Mouse (Mus musculus): ENCODE data around the gene Rab36. TPM values are rescaled to one million over a fixed set of nuclear protein-coding genes. Genes with fewer than 3 reads are reported as not detected.

The Rab36 gene
- polyA plus RNA-seq, 1 experiment from 2014 or later = 6.9 TPM

DNA sequence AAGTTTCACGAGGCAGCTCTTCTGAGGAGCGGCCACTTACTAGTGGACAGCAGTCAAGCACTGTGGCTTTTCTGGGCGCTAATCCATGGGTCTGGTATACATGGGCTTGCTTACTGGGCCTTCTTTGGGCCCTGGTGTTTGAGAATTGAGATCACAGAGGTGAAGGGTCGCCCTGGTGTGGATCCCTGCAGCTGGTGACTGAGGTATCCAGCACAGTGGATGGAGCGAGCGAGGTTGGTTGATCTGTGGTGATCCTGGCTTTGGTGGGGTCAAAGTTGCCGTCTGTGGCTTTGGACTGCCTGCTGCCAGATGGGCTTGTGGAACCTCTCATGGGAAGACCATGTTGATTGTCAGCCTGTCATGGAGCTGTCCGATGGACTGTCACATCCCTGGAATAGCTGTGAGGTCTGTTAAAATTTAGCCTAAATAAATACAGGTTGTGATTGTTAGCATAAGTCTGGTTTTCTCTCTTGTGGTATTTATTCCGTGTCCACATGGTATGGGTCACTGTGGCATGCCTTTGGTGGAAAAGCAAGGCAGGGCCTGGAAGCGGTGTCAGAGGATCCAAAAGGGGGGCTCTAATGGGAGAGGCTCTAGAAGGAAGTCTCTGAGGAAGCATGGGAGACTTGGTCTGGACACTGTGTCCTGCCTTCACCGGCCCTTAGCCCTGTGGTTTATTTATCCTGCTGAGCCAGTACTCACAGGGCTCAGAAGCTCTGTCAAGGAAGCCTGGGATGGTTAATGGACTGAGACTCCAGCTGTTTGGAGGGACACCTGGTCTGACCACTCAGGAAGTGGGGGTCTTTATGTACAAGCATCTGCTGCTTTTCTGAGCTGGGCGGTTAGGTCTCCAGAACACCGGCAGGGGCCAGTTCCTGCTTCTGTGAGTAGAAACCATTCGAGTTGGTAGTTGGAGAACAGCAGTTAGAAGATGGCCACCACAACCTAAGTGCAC, 41.6 kb downstream of the Rab36 start:
- no peak for ATAC-seq (ENCODE audit: insufficient read depth, low FRiP score, low read depth)

DNA sequence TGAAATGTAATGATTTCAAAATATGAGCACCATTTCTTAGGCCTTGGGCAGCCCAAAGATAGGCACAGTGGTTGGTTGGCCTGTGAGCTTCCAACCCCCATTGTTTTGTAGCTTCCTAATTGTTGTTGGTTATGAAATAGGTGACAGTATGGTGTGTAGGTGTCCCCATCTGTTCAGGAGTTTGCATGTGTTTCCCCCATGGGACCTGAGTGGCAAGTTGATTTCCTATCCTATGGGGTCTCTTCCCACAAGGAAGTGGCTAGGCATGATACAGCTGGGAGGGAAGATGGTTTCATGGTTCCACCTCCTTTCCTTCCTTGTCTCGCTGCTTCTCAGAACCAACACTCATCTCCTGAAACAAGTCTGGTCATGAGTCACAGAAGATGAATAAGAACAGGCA, 48.5 kb downstream of the Rab36 start:
- no peak overlapping the region for H3K27ac ChIP-seq
- ATAC-seq (ENCODE audit: insufficient read depth, low FRiP score, low read depth) = no peak
- no peak overlapping the region for H3K9ac ChIP-seq
- H3K4me2 ChIP-seq = no peak overlapping the region
- no peak overlapping the region for H3K4me3 ChIP-seq (replicated peaks)
- H3K36me3 ChIP-seq = no peaks in the 10 kb centered on the region
- no peaks in the 10 kb centered on the region for H3K9me3 ChIP-seq
- WGBS = 72% methylated on average over 1 of the region's 1 CpGs
- H3K4me1 ChIP-seq = no peaks in the 10 kb centered on the region
- no peaks in the 10 kb centered on the region for H3K27me3 ChIP-seq (replicated peaks)

More for the DNA sequence above, 41.6 kb downstream of the Rab36 start:
- Histone ChIP-seq H3K27ac (no peak overlapping the region), H3K4me3 (replicated peaks) (no peak overlapping the region), H3K27me3 (replicated peaks) (no peaks in the 10 kb centered on the region), H3K4me2 (no peak overlapping the region), H3K9ac (no peak overlapping the region), H3K4me1 (no peaks in the 10 kb centered on the region), H3K9me3 (no peaks in the 10 kb centered on the region), H3K36me3 (no peaks in the 10 kb centered on the region)
- 60% methylated on average over 14 of the region's 14 CpGs for WGBS

DNA sequence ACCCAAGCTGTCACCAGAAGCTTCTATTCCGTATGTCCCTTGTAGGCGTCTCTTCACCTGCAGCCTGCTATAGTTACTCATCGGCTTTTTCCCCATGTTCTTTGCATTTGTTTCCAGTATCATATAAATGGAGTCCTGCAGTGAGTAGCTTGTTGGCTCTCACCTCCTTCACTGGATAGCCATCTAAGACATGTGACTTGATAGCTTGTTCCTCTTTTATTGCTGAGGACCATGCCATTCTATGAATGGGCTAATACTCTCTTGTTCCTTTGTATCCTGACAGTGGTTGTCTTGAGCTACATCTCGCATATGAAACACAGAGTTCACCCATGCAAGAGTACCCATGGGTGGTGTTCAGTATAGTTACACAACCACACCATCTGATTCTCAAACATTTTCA, 51.6 kb downstream of the Rab36 start:
- no peaks in the 10 kb centered on the region for H3K27me3 ChIP-seq (replicated peaks)
- no peak overlapping the region for H3K9ac ChIP-seq
- H3K36me3 ChIP-seq = no peaks in the 10 kb centered on the region
- H3K27ac ChIP-seq = no peak overlapping the region
- no peak for ATAC-seq (ENCODE audit: insufficient read depth, low FRiP score, low read depth)
- no peak overlapping the region for H3K4me2 ChIP-seq
- H3K4me3 ChIP-seq (replicated peaks) = no peak overlapping the region
- WGBS = 91% methylated on average over 4 of the region's 4 CpGs
- H3K9me3 ChIP-seq = no peaks in the 10 kb centered on the region
- peaks cover 3% of the 10 kb centered on the region; the same call in 1 of the 2 replicates for H3K4me1 ChIP-seq

DNA sequence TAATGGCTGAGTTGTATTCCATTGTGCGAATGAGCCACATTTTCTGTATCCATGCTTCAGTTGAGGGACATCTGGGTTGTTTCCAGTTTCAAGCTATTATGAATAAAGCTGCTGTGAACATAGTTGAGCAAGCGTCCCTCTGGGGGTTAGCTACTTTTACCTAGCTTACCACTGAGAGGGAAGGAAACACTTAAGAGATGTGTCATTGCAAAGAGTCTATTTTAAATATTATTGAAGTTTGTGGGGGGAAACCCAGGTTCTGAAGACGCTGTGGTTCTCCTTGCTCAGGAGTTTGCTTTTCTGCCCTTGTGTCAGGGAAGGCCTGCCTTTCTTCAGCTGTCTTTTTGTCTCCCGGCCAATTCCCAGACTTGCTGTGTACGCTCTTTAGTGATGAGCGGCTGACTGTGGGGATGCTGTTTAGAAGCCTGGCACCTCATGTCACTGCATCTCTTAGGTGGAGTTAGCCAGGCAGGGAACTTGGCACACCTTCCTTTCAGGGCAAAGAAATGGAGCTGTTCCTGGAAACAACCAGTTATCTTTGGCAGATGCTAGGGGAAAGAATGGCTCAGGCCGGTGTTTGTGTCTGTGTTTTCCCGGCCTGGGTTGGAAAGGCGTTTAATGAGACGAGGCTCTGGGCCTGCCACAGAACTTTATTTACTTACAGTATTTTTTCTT, 54.8 kb downstream of the Rab36 start:
- WGBS = 56% methylated on average over 10 of the region's 10 CpGs
- Histone ChIP-seq H3K4me1 (peaks cover 6% of the 10 kb centered on the region; the same call in 1 of the 2 replicates), H3K27ac (0 out of 2 replicates have a peak overlapping the region, but pooled peaks have one; percentile 6), H3K9me3 (no peaks in the 10 kb centered on the region), H3K9ac (no peak overlapping the region), H3K4me2 (no peak overlapping the region), H3K27me3 (replicated peaks) (no peaks in the 10 kb centered on the region), H3K4me3 (replicated peaks) (no peak overlapping the region), H3K36me3 (no peaks in the 10 kb centered on the region)
- no peak for ATAC-seq (ENCODE audit: insufficient read depth, low FRiP score, low read depth)

DNA sequence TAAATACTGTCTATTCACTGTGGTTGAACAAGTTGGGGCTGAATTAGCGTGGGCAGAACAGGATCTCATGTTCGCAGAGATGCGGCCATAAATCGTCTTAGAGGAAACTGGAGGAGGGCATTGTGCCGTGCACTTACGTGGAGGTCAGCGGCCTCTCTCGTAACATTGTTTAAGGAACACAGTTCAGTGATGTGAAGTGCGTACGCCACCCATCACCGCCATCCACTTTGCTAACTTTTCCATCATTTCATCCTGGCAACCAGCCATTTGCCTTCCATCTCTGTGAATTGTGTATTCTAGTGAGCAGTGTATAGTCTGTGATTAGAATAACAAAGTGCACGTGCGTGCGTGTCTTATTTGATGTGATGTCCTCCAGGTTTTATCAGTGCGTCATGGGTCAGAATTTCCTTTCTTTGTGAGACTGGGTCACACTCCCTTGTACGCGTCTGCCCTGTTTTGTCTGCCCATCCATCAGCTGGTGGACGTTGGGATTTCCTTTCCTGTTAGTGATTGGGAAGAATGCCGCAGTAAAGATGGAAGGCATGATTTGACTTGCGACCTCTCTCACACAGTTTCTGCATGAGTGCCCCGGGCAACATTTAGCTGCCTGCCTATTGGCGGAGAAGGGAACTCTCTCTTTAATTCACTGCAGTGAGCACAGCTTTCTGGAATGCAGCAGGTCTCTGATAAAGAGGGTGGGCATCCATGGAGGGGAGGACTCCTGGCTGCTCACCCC, 56.6 kb downstream of the Rab36 start:
- Histone ChIP-seq H3K36me3 (no peaks in the 10 kb centered on the region), H3K27me3 (replicated peaks) (no peaks in the 10 kb centered on the region), H3K9ac (no peak overlapping the region), H3K9me3 (no peaks in the 10 kb centered on the region), H3K4me3 (replicated peaks) (no peak overlapping the region), H3K4me2 (0 out of 2 replicates have a peak overlapping the region, but pooled peaks have one; percentile 3), H3K27ac (no peak overlapping the region), H3K4me1 (peaks cover 10% of the 10 kb centered on the region; the same call in 1 of the 2 replicates)
- WGBS = 33% methylated on average over 22 of the region's 22 CpGs
- 0 out of 2 replicates have a peak, but pooled peaks have one; percentile 10 for ATAC-seq (ENCODE audit: insufficient read depth, low FRiP score, low read depth)

DNA sequence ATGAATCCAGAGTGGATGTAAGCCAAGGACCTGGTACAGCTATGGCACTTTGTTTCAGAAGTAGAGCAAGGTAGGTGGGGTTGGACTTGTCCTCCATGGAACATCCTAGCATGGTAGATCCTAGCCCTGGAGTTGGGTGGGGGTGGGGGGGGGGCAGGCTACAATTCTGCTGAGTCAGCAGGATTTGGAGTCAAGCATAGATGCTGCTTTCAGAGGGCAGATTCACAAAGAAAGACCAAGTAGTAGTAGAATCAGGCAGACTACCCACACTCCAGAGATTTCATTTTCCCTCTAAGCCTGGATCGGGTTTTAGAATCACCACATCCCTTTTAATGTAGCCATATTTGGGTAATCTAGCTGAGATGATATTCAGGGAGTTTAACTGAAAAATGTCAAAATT, 57.5 kb downstream of the Rab36 start:
- 97% methylated on average over 1 of the region's 1 CpGs for WGBS
- H3K27ac ChIP-seq = no peak overlapping the region

DNA sequence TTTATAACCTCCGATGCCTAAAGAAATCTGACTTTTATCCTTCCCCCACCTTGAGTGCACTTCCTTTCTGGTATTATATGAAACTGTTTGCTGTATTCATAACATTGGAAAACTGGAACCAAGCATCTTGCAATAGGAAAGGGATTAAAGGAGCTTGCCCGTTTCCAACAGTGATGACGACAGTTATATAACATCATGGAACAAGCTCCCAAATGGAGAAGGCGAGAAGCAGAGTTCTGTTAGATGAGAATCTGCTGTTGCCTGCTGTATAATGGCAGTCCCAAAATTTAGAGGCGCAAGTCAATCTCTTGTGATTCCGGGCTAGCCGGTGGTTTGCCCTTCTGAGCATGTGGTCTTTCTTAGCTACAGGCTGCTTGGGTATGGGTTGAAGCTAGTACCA, 58.4 kb downstream of the Rab36 start:
- no peak for ATAC-seq (ENCODE audit: insufficient read depth, low FRiP score, low read depth)
- Histone ChIP-seq H3K27ac (no peak overlapping the region), H3K36me3 (no peaks in the 10 kb centered on the region), H3K9ac (no peak overlapping the region), H3K27me3 (replicated peaks) (no peaks in the 10 kb centered on the region), H3K4me3 (replicated peaks) (no peak overlapping the region), H3K4me2 (no peak overlapping the region), H3K4me1 (peaks cover 16% of the 10 kb centered on the region; the same call in 1 of the 2 replicates), H3K9me3 (no peaks in the 10 kb centered on the region)
- WGBS = 83% methylated on average over 7 of the region's 7 CpGs

More for the DNA sequence above, 57.5 kb downstream of the Rab36 start:
- Histone ChIP-seq H3K4me1 (peaks cover 14% of the 10 kb centered on the region; the same call in 1 of the 2 replicates), H3K9me3 (no peaks in the 10 kb centered on the region), H3K9ac (no peak overlapping the region), H3K36me3 (no peaks in the 10 kb centered on the region), H3K27me3 (replicated peaks) (no peaks in the 10 kb centered on the region), H3K4me3 (replicated peaks) (no peak overlapping the region), H3K4me2 (no peak overlapping the region)
- no peak for ATAC-seq (ENCODE audit: insufficient read depth, low FRiP score, low read depth)

DNA sequence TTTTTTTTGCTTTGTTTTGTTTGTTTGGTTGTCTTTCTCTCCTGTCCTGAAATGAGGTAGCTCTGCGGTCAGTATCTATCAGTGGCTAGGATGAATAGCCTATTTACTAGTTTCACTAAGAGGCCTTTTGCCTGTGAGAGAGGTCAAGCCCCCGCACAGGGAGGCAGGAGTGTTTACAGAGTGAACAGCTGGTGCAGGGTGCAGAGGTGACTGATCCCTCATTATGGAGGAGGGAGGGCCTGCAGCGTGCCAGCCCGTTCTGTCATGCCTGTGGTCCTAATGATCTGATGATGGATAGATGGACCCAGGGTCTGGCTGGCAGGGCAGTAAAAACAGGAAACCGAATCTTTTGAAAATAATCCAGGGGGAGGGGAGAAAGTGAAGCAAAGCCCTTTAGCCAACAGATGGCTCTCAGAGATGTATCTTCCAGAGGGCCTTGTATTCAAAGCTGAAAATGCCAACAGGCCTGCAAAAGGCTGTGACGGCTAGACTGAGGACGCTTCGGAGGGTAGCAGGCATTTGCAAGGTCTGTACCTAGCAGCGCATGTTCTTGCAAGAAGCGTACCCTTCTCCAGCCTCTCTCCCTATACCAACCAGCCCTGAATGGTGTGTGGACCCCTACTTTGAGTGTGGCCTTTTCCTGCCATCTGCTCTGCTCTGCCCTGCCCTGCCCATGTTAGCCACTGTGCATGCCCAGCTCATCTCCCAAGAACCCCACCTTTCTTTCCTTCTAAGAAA, 61.8 kb downstream of the Rab36 start:
- H3K9ac ChIP-seq = no peak overlapping the region
- no peak overlapping the region for H3K4me3 ChIP-seq (replicated peaks)
- WGBS = 34% methylated on average over 10 of the region's 10 CpGs
- no peak overlapping the region for H3K27ac ChIP-seq
- no peaks in the 10 kb centered on the region for H3K27me3 ChIP-seq (replicated peaks)
- H3K4me1 ChIP-seq = peaks cover 28% of the 10 kb centered on the region
- no peak overlapping the region; the same call in 1 of the 2 replicates for H3K4me2 ChIP-seq
- no peaks in the 10 kb centered on the region for H3K36me3 ChIP-seq
- H3K9me3 ChIP-seq = no peaks in the 10 kb centered on the region
- ATAC-seq (ENCODE audit: insufficient read depth, low FRiP score, low read depth) = no peak

DNA sequence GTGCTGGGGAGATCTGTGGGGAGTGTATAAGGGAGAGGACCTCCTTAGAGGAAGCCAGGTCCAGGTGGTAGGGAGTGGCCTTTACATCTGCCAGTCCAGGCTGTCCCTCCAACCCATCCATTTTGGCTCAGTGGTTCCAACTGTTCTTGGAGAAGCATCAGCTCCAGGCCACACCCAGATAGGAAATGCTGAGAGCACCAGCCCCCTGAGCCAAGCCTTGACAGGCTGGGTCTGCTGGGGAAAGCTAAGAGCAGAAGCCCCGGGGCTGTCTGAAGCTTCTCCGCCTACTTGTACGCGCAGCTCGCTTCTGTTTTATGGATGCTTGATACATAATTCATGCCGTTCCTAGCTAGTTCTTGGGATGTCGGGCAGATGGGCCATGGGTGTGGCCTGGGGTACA, 63.4 kb downstream of the Rab36 start:
- H3K4me3 ChIP-seq (replicated peaks) = no peak overlapping the region
- no peaks in the 10 kb centered on the region for H3K9me3 ChIP-seq
- 0 out of 2 replicates have a peak, but pooled peaks have one; percentile 20 for ATAC-seq (ENCODE audit: insufficient read depth, low FRiP score, low read depth)
- no peaks in the 10 kb centered on the region for H3K36me3 ChIP-seq
- no peaks in the 10 kb centered on the region for H3K27me3 ChIP-seq (replicated peaks)
- peaks cover 43% of the 10 kb centered on the region for H3K4me1 ChIP-seq
- WGBS = 70% methylated on average over 7 of the region's 7 CpGs
- no peak overlapping the region for H3K27ac ChIP-seq
- no peak overlapping the region for H3K9ac ChIP-seq
- 0 out of 2 replicates have a peak overlapping the region, but pooled peaks have one; percentile 16 for H3K4me2 ChIP-seq

DNA sequence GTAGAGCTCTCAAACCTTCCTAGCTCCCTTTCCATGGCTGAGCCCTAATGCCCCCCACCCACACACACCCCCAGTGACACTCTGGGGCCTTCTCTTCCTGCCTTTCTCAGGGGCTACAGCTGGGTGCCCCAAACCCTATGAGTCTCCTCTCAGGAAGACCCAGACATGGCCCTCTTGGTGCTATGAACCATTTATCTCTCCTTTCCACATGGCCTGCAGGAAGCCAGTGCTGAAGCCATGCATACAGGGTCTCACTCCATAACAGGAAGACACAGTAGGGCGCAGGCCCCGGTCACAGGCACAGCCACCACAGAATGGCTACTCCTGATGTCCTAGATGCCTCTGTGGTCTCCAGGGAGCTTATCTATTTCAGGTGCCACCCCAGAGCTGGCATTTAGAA, 66.6 kb downstream of the Rab36 start:
- WGBS = 74% methylated on average over 2 of the region's 2 CpGs
- H3K9ac ChIP-seq = no peak overlapping the region
- H3K27me3 ChIP-seq (replicated peaks) = no peaks in the 10 kb centered on the region
- no peaks in the 10 kb centered on the region for H3K9me3 ChIP-seq
- no peaks in the 10 kb centered on the region for H3K36me3 ChIP-seq
- peaks cover 49% of the 10 kb centered on the region for H3K4me1 ChIP-seq
- no peak overlapping the region for H3K4me2 ChIP-seq
- no peak overlapping the region for H3K27ac ChIP-seq
- H3K4me3 ChIP-seq (replicated peaks) = no peak overlapping the region
- no peak for ATAC-seq (ENCODE audit: insufficient read depth, low FRiP score, low read depth)
